Mouse (Mus musculus) adrenal gland (tissue): Measurements from ENCODE around the gene Ube2cbp.

Experiments used
- intact Hi-C: fragments of 180-260 bp; cut with DNase I; formaldehyde crosslinking; loops from one replicate; pipeline ENCODE4 v1.15.1; 2025

Gene Ube2cbp

GRCm38 (mm10) chr9:86328270-86328669 lies 136.5 kb downstream of the Ube2cbp start:
- intact Hi-C loops, result no loop called here

DNA sequence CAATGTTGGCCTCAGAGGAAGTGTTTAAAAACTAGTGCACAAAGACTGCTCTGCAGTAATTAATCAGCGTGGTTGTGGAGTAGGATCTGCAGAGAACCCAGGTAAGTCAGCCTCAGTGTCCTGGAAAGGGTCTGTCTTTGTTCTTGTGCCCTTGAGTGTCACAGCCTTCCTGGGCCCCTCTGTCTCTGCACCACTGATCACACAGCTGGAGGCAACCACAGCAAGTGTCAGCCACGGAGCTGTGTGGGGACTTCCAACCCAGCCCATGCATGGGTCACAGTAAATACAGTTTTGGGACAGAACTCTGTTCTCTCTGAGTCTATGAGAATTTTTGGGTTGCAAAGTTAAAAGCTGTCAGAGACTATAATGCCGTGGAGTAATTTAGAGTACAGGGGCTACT lies 137.4 kb downstream of the Ube2cbp start:
- intact Hi-C loops, result no loop called here

DNA sequence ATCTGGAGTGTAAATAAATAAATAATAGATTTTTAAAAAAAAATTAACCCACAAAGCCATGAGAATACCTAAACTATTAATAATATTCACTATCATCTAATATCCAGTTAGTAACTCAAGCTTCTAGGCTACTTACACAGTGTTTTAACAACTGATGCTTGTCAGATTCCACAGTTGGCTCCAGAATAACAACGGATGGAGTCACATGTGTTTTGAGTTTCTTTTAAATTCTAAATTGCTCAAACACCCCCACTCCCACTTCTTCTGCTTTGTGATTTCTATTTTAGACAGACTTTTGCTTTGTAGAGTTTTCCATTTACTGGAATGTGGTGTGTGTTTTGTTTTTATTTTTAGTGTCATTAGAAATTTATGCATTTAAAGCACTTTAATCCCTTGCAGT lies 140.0 kb downstream of the Ube2cbp start:
- intact Hi-C loops, result no loop called here

GRCm38 (mm10) chr9:86319516-86320140 lies 145.1 kb downstream of the Ube2cbp start:
- intact Hi-C loops, result no loop called here

GRCm38 (mm10) chr9:86315700-86316099 lies 149.1 kb downstream of the Ube2cbp start:
- intact Hi-C loops, result no loop called here

DNA sequence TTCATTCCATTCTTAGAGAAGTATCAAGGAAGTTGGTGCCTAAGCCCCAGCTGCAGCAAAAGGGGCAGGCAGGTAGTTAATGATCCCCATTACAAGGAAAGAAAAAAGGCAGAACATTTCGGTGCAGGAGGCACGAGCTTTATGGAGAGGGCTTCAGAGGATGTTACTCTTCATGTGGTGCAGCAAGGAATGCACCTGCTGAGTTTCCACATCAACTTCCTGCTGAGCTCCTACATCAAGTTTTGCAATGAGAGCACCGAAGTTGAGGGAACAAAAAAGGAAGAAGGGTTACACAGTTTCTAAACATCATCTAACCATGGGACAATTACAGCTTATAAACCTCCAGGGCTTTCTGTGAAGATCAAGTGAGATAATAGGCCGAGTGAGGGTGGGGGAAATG lies 156.1 kb downstream of the Ube2cbp start:
- intact Hi-C loops, result no loop called here

GRCm38 (mm10) chr9:86306556-86306955 lies 158.2 kb downstream of the Ube2cbp start:
- intact Hi-C loops, result no loop called here

DNA sequence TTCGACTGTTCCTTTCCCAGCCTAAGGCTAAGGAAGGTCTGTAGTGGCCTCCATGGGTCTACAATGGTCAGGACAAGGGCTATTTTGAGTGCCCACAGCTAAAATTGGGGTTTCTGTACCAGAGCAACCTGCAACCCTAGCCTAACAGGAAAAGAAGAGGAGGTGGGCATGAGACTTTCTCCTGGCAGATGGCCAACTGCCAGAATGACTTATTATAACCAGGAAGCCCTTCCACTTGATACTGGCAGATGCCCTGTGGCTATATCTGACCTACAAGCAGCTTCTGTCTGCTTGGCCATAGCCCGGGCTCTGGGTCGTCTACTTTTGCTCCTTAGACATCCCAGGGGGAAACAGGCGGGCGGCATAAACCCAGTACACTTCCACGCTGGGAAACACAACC lies 163.3 kb downstream of the Ube2cbp start:
- intact Hi-C loops, result no loop called here

DNA sequence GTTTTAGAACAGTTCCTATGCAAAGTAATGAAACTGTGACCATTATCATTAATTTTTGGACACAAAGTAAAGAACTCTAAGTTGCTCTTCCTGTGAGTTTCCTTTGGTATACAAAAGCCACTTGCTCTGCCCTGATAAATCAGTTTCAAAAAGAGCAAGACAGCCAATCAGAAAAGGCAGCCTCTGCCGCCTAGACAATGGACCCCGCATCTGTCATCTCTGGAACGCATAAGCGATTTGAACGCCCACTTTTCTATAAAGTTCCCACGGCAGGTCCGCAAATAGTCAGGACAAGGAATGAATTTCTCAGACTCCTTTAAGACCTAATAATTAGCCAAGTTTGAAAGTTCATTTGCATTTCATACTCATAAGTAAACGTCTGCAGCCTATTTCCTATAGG lies 166.2 kb downstream of the Ube2cbp start:
- intact Hi-C loops, result no loop called here

- intact Hi-C loops, result no loop called here
Observed at GRCm38 (mm10) chr9:86298131-86298530, 166.6 kb downstream of the Ube2cbp start.

DNA sequence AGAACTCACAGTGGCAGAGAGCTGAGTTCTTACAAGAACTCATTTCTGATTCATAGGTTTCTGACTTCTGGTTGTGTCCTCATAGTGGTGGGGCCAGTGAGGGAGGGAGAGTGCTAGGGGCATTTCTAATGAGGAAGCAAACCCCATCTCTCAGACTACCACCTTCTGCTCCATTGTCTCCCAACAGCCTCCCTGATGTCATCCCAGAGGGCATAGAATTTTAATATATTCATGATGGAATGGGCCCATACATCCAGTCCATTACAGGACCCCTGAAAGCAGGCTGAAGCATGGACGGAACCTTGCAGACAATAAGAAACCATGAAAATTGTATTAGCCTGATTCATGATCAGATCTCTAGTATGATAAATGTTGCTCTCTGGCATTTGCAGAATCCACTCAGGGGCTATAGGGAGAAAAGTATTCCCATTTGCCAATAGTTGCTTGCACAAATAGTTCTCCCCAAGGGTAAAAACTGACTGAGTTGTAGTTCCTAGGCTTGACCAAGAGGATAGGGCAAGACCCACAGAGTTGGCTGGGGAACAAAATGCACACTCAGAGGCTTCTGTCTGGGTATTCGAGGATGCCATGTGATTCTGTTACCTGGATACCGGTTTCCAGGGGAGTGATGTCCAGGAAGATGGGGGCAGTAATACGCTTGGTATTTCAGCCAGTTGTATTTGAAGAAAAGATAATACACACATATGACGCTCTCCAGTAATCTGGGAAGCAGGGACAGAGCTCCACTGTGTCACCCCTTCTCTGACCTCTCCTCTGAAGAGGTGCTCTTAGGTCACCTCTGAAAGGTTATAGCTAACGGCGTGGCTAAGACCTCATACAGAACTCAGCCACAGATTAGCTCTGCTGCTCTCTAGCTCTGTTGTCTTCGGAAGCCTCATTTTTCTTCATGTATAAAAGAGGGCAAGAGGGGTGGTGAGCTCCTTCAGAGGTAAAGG lies 167.8 kb downstream of the Ube2cbp start:
- intact Hi-C loops, result no loop called here

GRCm38 (mm10) chr9:86287570-86287954 lies 177.2 kb downstream of the Ube2cbp start:
- intact Hi-C loops, result no loop called here

DNA sequence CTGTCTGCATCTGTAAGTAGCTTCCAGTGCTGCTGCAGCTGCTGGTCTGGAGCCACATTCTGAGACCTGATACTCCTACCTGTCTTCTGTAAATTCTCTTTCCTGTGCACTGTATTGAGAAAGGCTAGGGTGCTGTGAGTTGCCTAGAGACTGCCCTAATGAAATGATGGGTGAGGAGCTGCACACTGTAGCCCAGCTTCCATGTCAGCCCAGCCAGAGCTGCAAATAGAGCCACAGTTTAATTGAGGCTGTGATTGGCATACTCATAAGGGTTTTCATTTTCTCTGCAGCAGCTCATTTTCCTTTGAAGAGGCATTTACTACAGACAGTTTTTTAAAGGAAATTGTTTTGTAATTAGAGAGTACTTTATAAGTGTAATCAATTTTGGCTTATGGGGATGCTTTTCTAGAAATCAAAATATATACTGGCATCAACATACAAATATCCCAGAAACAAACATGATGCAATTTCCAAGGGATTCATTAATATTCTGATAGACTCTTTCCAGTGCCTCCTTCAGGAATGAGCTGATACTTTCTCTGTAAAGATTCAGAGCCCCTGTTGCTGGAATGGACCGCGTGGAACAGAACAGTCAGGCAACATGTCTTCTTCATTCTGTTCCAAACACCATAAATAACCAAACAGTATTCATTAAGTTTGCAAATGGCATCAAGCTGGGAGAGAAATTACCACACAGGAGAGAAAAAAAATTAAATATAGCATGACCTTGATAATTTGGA lies 177.8 kb downstream of the Ube2cbp start:
- intact Hi-C loops, result no loop called here

DNA sequence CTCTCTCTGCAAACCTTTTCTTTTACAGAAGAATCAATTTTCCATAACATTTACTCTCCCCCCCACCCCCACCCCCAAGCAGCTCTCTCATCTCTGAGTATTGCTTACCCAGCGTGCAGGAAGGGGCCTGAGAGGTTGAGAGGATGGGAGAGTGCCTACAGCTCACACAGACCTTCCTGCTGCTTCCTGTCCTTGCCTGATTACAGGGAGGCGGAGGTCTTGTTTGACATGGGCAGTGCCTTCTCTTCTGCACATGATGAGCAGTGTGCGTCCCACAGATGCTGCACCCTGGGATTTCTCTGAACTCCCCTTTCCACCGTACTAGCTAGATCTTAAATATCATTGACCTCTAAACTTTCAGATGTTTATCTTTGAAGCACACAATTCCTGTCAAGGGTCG lies 182.2 kb downstream of the Ube2cbp start:
- intact Hi-C loops, result no loop called here

DNA sequence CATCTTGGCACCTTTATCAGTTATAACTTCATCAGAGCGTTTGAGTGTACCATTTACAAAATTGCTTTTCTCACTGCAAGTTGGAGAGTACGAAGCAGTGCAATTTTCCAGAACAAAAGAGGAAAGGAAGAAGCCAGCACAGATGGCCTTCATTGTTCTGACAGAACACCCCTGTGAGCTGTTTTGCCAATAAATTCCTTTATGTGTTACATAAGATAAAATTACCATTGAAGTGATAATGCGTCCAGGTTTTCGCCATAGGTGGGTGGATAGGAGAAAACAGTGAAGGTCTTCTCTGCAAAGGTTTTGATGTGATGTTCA lies 183.6 kb downstream of the Ube2cbp start:
- intact Hi-C loops, result no loop called here

DNA sequence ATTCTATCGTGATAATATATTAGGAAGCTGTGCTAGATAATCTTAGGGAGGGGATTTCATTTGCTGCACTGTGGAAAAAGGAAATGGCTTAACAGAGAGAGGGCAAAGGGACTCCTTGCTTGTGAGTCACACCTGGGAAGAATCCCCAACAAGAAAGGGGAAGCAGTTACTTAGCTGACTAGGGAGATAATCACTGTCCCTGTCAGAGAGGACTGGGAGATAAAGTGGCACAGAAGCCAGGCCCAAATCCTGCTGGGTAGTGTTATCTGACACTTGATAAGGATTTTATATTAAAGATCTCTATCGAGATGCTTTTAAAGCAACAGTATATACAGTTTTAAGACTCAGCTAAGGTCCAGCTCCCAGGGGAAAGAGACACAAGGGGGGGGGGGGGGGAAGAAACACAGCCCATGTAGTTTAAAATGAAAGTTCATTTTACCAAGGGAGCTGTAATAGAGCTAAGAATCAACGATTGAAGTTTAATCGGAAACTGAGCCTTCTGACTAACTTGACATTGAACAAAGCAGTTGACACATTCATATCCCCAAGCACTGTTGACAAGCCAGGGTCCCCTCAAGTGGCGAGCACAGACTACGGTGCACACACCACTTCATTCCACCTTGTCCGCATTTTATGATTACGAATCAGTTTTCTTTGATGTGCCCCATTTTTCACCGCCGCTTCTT lies 184.1 kb downstream of the Ube2cbp start:
- intact Hi-C loops, result no loop called here

DNA sequence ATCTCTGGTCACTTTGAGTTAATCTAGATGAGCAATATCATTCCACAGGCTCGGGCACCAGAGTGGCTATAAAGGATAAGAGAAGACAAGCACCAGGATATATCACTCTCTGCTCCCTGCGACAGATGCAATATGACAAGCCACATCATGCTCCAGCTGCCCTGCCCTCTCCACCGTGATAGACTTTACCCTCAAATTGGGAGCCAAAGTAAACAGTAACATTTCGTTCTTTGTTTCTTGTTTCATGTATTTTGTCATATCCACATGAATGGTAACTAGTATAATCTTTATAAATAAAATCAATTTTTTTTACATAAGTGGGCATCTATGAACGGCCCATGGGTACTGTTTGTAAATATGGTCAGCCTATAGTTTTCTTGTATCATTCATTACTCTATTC lies 195.2 kb downstream of the Ube2cbp start:
- intact Hi-C loops, result no loop called here

DNA sequence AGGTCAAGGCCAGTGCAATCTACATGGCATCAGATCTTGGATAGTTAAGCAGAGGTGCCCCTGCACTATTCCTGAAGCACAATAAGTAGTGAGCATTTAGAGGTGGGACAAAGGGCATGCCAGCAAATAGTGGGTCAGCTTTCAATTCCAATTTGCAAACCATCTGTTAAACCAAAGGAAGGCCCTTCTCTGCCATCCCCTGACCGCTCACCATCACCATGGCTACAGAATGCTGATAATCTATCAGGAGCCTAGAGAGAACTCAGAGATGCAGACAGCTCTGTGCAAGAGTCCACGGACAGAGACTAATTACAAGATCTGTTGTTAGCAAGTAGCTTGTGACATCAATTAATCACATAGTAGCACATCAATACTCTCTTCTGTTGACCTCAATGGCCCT lies 198.1 kb downstream of the Ube2cbp start:
- intact Hi-C loops, result no loop called here
